Mouse (Mus musculus): ENCODE data around the gene Cabp2.
A peak's percentile ranks its signal among the peaks of the same experiment; 100 is the strongest.

- peak; percentile 63 for TF ChIP-seq CTCF (IDR thresholded peaks at IDR 0.05; ENCODE audit: low read depth)
- TF ChIP-seq EP300 (optimal IDR thresholded peaks at IDR 0.05) = no peak
Observed at GRCm38 (mm10) chr19:4037788-4038232, 43.6 kb upstream of the Cabp2 start, which contains the start of gene Gstp1.
